Mouse (Mus musculus): ENCODE measurements around the gene Csrnp1. TPM values are rescaled to one million over a fixed set of nuclear protein-coding genes. Genes with fewer than 3 reads are reported as not detected.

Gene Csrnp1
- polyA plus RNA-seq (2015; fragmentation: Nextera tagmentation; extraction: Ambion mirVana) = 2.0 and 2.5 TPM in 2 replicates

DNA sequence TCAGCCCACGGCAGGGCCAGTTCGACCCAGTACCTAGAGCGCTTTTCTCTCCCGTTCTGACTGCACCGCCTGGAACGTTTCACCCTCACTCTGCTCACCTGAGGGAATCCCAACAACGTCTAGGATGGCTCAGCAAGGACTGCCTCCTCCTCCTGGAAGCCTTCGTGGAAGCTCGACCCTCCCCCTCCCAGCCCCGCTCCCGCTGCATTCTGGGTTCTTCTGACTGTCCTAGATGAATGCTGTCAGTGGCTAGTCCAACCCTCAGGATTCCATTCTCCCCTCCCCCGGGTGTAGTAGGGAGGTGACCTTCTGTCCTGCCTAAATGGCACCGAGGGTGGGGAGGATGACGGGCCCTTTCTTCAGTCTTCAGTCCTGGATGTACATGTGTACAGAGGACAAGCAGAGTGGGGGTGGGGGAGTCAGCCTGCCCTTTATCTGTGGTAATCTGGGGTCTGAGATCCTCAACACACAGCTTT, at the start of gene Csrnp1:
Gene Csrnp1, minus strand, starts transcription at position 123 of the 476 bp plus-strand sequence.
- Histone ChIP-seq H3K36me3 (ENCODE audit: control insufficient read depth, insufficient read depth) (no peaks in the 10 kb centered on the region), H3K4me2 (ENCODE audit: low read length) (peak within 1 kb of the TSS; percentile 94), H3K27ac (ENCODE audit: low read length) (no peak within 1 kb of the TSS; the same call in 1 of the 2 replicates), H3K4me3 (replicated peaks; ENCODE audit: low read length) (peak within 1 kb of the TSS; percentile 77), H3K4me1 (replicated peaks; ENCODE audit: control insufficient read depth, insufficient read depth, low read length) (peaks cover 35% of the 10 kb centered on the region), H3K27me3 (replicated peaks; ENCODE audit: control insufficient read depth, insufficient read depth, low read length) (peaks cover 2% of the 10 kb centered on the region), H3K9me3 (ENCODE audit: control insufficient read depth, low read length) (no peaks in the 10 kb centered on the region), H3K9ac (replicated peaks; ENCODE audit: low read depth, low read length) (peak within 1 kb of the TSS; percentile 75)
- no peak for ATAC-seq
- WGBS = 11% methylated on average over 14 of the region's 14 CpGs

DNA sequence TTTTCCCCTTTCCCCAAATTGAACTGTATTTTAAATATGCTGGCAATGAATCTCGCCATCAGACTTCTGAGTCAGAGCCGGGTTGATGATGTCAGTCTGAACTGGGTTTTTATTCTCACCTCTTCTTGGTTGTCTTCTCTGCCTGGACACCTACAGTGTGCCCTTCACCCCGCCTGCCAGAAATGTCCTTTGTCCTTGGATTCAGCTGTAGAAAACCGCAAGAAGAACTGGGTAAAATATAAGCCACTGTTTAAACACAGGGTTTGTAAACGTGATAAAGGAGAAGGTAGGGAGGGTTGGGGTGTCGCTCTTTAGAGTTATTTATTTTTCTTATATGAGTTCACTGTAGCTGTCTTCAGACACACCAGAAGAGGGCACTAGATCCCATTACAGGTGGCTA, 48.3 kb upstream of the Csrnp1 start:
- no peaks in the 10 kb centered on the region for H3K36me3 ChIP-seq (ENCODE audit: control insufficient read depth, insufficient read depth)
- no peak overlapping the region for H3K4me3 ChIP-seq (replicated peaks; ENCODE audit: low read length)
- H3K9me3 ChIP-seq (ENCODE audit: control insufficient read depth, low read length) = no peaks in the 10 kb centered on the region
- H3K27me3 ChIP-seq (replicated peaks; ENCODE audit: control insufficient read depth, insufficient read depth, low read length) = no peaks in the 10 kb centered on the region
- no peaks in the 10 kb centered on the region for H3K4me1 ChIP-seq (replicated peaks; ENCODE audit: control insufficient read depth, insufficient read depth, low read length)
- H3K9ac ChIP-seq (replicated peaks; ENCODE audit: low read depth, low read length) = no peak overlapping the region
- H3K4me2 ChIP-seq (ENCODE audit: low read length) = no peak overlapping the region
- no peak overlapping the region for H3K27ac ChIP-seq (ENCODE audit: low read length)
- WGBS = 90% methylated on average over 6 of the region's 6 CpGs
- no peak for ATAC-seq

DNA sequence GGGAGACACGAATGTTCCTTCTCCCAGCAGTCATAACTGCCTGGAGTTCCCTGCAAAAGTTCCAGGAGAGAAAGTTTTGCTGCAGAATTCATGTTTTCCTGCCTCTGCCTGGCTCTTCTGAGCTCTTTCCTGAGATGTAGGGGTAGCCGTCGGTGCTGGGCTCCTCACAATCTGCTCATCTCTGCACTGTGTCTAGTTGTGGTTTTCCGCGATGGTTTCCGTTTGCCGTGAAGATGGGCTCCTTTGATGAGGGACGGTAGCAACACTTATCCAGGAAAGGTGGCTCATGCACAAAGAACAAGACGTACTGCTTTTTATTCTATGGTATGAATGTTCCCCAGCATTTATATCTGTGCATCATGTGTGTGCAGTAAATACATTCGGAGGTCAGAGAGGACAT, 46.0 kb upstream of the Csrnp1 start:
- 88% methylated on average over 10 of the region's 10 CpGs for WGBS
- Histone ChIP-seq H3K4me3 (replicated peaks; ENCODE audit: low read length) (no peak overlapping the region), H3K36me3 (ENCODE audit: control insufficient read depth, insufficient read depth) (no peaks in the 10 kb centered on the region), H3K27me3 (replicated peaks; ENCODE audit: control insufficient read depth, insufficient read depth, low read length) (no peaks in the 10 kb centered on the region), H3K9ac (replicated peaks; ENCODE audit: low read depth, low read length) (no peak overlapping the region), H3K4me1 (replicated peaks; ENCODE audit: control insufficient read depth, insufficient read depth, low read length) (peaks cover 5% of the 10 kb centered on the region; the same call in 1 of the 2 replicates), H3K4me2 (ENCODE audit: low read length) (no peak overlapping the region), H3K9me3 (ENCODE audit: control insufficient read depth, low read length) (no peaks in the 10 kb centered on the region), H3K27ac (ENCODE audit: low read length) (no peak overlapping the region)
- no peak for ATAC-seq

DNA sequence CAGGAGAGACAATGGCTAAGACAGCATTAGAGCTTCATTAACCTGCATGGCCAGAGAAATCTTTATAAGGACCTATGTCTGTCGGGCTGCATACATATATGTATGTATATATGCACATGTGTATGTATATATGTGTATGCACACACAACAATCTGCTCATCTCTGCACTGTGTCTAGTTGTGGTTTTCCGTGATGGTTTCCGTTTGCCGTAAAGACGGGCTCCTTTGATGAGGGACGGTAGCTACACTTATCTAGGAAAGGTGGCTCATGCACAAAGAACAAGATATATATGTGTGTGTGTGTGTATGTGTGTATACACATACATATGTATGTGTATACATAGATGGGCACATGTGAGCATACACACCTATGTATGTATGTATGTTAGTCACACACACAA, 45.4 kb upstream of the Csrnp1 start:
- no peaks in the 10 kb centered on the region for H3K9me3 ChIP-seq (ENCODE audit: control insufficient read depth, low read length)
- peaks cover 5% of the 10 kb centered on the region; the same call in 1 of the 2 replicates for H3K4me1 ChIP-seq (replicated peaks; ENCODE audit: control insufficient read depth, insufficient read depth, low read length)
- ATAC-seq = no peak
- H3K36me3 ChIP-seq (ENCODE audit: control insufficient read depth, insufficient read depth) = no peaks in the 10 kb centered on the region
- no peak overlapping the region for H3K4me2 ChIP-seq (ENCODE audit: low read length)
- WGBS = 94% methylated on average over 6 of the region's 6 CpGs
- no peak overlapping the region for H3K27ac ChIP-seq (ENCODE audit: low read length)
- H3K27me3 ChIP-seq (replicated peaks; ENCODE audit: control insufficient read depth, insufficient read depth, low read length) = no peaks in the 10 kb centered on the region
- H3K4me3 ChIP-seq (replicated peaks; ENCODE audit: low read length) = no peak overlapping the region
- H3K9ac ChIP-seq (replicated peaks; ENCODE audit: low read depth, low read length) = no peak overlapping the region

DNA sequence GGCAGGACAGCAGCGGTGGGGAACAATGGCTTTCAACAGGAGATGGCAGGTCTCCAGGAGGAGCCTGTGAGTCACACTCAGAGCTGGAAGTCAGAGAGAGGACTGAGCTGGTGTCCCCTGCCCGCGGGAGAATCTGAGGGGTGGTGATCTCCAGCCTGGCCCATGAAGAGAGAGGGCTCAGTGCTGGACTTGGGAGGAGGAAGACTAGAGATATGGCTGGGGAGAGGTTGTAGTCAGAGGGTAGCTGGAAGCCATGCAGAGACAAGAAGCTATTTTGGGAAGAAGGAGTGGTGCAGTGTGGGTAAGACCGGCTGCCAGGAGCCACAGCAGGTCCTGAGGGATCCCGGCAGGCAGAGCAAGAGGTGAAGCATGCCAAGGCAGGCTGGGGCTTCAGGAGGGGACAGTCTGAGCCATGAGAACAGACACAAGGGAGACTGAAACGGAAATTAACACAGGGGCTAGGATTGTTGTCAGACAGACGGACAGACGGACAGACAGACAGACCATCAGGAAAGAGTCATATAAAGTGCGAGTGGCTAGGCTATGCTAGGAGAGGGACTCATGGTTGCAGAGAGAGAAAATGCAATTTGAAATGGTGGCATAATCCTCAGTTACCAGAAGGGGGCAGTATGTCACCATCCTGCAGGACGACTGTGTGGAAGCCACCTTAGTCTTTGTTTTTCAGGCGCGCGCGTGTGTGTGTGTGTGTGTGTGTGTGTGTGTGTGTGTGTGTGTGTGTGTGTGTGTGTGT, 43.1 kb upstream of the Csrnp1 start:
- H3K9ac ChIP-seq (replicated peaks; ENCODE audit: low read depth, low read length) = no peak overlapping the region
- H3K36me3 ChIP-seq (ENCODE audit: control insufficient read depth, insufficient read depth) = no peaks in the 10 kb centered on the region
- WGBS = 21% methylated on average over 14 of the region's 14 CpGs
- H3K9me3 ChIP-seq (ENCODE audit: control insufficient read depth, low read length) = no peaks in the 10 kb centered on the region
- no peak overlapping the region for H3K4me3 ChIP-seq (replicated peaks; ENCODE audit: low read length)
- no peak overlapping the region for H3K4me2 ChIP-seq (ENCODE audit: low read length)
- peak; percentile 45; the same call in 1 of the 2 replicates for ATAC-seq
- no peak overlapping the region for H3K27ac ChIP-seq (ENCODE audit: low read length)
- no peaks in the 10 kb centered on the region for H3K27me3 ChIP-seq (replicated peaks; ENCODE audit: control insufficient read depth, insufficient read depth, low read length)
- H3K4me1 ChIP-seq (replicated peaks; ENCODE audit: control insufficient read depth, insufficient read depth, low read length) = peaks cover 9% of the 10 kb centered on the region; the same call in 1 of the 2 replicates

DNA sequence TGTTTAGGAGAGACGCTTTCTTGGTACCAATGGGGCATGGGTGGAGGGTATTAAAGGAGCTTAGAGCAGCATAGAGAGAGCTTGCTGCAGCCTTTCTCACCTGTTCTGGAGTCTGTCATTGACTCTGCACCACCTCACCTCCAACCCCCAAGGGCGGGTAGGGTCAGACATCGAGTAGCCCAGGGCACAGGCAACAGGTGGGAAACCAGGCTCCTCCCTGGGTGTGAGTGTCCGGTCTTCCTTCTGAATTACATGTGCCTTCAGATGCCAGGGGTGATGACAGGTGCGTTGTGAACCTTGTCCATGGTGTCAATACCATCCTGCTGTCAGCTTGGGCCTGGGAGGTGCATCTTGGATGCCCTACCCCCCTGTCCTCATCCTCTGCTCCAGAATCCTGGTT, 40.2 kb upstream of the Csrnp1 start:
- Histone ChIP-seq H3K27ac (ENCODE audit: low read length) (no peak overlapping the region), H3K9ac (replicated peaks; ENCODE audit: low read depth, low read length) (no peak overlapping the region), H3K4me3 (replicated peaks; ENCODE audit: low read length) (no peak overlapping the region), H3K4me2 (ENCODE audit: low read length) (no peak overlapping the region), H3K27me3 (replicated peaks; ENCODE audit: control insufficient read depth, insufficient read depth, low read length) (no peaks in the 10 kb centered on the region), H3K4me1 (replicated peaks; ENCODE audit: control insufficient read depth, insufficient read depth, low read length) (peaks cover 9% of the 10 kb centered on the region; the same call in 1 of the 2 replicates), H3K36me3 (ENCODE audit: control insufficient read depth, insufficient read depth) (no peaks in the 10 kb centered on the region), H3K9me3 (ENCODE audit: control insufficient read depth, low read length) (no peaks in the 10 kb centered on the region)
- no peak for ATAC-seq
- WGBS = 88% methylated on average over 5 of the region's 5 CpGs

DNA sequence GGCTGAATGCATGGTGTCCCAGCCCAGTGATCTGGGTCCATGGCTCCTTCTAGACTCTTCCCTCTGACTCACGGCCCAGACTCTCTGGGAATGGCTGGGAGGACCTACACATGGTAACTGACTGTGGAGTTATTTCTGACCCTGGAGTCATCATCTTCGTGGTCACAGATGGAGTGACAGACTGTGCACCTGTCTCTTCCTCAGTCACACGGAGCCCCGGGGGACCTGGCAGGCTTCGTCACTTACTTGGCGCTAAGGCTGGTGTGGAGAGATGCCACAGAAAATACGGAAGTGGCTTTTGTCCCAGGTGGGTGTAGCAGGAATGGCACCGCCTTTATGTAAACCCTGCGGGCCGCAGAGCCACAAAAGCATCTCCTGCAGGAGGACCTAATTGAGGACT, 39.7 kb upstream of the Csrnp1 start:
- Histone ChIP-seq H3K4me3 (replicated peaks; ENCODE audit: low read length) (no peak overlapping the region), H3K4me2 (ENCODE audit: low read length) (no peak overlapping the region), H3K36me3 (ENCODE audit: control insufficient read depth, insufficient read depth) (no peaks in the 10 kb centered on the region), H3K27me3 (replicated peaks; ENCODE audit: control insufficient read depth, insufficient read depth, low read length) (no peaks in the 10 kb centered on the region), H3K9me3 (ENCODE audit: control insufficient read depth, low read length) (no peaks in the 10 kb centered on the region), H3K27ac (ENCODE audit: low read length) (no peak overlapping the region), H3K4me1 (replicated peaks; ENCODE audit: control insufficient read depth, insufficient read depth, low read length) (peaks cover 9% of the 10 kb centered on the region; the same call in 1 of the 2 replicates), H3K9ac (replicated peaks; ENCODE audit: low read depth, low read length) (no peak overlapping the region)
- 51% methylated on average over 10 of the region's 10 CpGs for WGBS
- ATAC-seq = no peak

DNA sequence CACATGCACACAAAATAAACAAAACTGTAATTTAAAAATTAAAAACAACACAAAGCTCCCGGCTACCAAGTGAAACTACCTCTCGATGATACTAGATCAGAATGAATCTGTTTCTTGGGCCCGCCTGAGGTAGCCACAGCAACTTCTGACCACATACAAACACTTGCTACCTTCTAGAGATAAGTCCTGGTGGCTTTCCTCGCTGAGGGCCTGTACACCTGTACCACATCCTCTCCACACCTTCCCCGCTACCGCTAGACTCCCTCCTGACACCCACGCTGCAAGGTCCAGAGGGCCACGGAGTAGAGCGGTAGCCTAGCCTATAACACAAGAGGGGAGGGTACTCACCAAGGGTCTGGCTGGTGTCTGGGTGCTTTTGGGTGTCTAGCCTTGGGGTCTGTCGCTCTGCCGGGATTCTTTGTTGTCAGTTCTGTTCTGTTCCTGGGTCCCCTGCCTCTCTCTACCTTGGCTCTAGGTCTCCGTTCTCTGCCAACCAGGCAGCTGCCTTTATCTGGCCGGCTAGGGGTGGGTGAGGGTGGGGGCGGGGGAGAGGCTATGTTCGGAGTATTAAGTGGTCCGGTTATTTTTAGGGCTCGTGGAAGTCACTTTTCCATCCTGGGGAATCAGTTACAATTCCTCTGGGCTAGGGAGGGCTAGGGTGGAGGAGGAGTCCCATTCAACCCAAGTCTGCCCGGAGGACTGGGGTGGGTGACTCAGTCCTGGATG, 38.8 kb upstream of the Csrnp1 start, which contains the start of gene Xirp1:
Gene Xirp1, minus strand, starts transcription at position 513 of the 726 bp plus-strand sequence.
- 88% methylated on average over 18 of the region's 18 CpGs for WGBS
- Histone ChIP-seq H3K9me3 (ENCODE audit: control insufficient read depth, low read length) (no peaks in the 10 kb centered on the region), H3K36me3 (ENCODE audit: control insufficient read depth, insufficient read depth) (no peaks in the 10 kb centered on the region), H3K27ac (ENCODE audit: low read length) (no peak within 1 kb of the TSS), H3K9ac (replicated peaks; ENCODE audit: low read depth, low read length) (no peak within 1 kb of the TSS), H3K4me1 (replicated peaks; ENCODE audit: control insufficient read depth, insufficient read depth, low read length) (peaks cover 9% of the 10 kb centered on the region; the same call in 1 of the 2 replicates), H3K4me2 (ENCODE audit: low read length) (no peak within 1 kb of the TSS), H3K27me3 (replicated peaks; ENCODE audit: control insufficient read depth, insufficient read depth, low read length) (no peaks in the 10 kb centered on the region), H3K4me3 (replicated peaks; ENCODE audit: low read length) (no peak within 1 kb of the TSS)
- no peak for ATAC-seq

DNA sequence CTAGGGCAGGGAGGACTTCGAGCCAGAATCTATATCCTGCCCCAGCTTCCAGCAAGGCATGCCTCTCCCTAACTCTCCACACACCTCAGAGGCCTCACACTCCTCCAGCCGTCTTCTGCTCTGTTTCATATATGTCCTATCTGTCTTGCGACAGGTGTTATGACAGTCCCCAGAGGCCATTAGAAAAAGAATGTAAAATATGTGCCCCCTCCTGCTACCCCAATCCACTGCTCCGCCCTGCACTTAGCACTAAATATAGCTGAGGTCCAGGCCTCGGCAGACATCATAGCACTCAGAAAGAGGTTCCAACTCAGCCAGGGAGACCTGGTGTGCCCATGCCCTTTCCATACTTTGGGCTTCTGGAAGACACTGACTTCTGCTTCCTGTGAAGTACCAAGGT, 36.7 kb upstream of the Csrnp1 start:
- Histone ChIP-seq H3K9ac (replicated peaks; ENCODE audit: low read depth, low read length) (no peak overlapping the region), H3K4me3 (replicated peaks; ENCODE audit: low read length) (no peak overlapping the region), H3K4me2 (ENCODE audit: low read length) (no peak overlapping the region), H3K27me3 (replicated peaks; ENCODE audit: control insufficient read depth, insufficient read depth, low read length) (no peaks in the 10 kb centered on the region), H3K4me1 (replicated peaks; ENCODE audit: control insufficient read depth, insufficient read depth, low read length) (0 out of 2 replicates have a peak, but pooled peaks cover 4% of the 10 kb centered on the region), H3K36me3 (ENCODE audit: control insufficient read depth, insufficient read depth) (no peaks in the 10 kb centered on the region), H3K9me3 (ENCODE audit: control insufficient read depth, low read length) (no peaks in the 10 kb centered on the region), H3K27ac (ENCODE audit: low read length) (no peak overlapping the region)
- no peak for ATAC-seq
- WGBS = 81% methylated on average over 5 of the region's 5 CpGs
